Mouse (Mus musculus) midbrain, embryonic 11.5 days (tissue): ENCODE data around the gene Gm20431. TPM values are rescaled to one million over a fixed set of nuclear protein-coding genes. Genes with fewer than 3 reads are reported as not detected.
A peak's percentile ranks its signal among the peaks of the same experiment; 100 is the strongest.

Experiments used
- ATAC-seq: fragments of 200-750 bp; cut with Nextera tagmentation; 2 replicates; pipeline ENCODE4 v1.8.0; 2017; ENCODE audit warnings: moderate TSS enrichment, moderate library complexity; ENCODE audit not compliant: low FRiP score
- DNase-seq: peaks from one replicate; pipeline ENCODE4 v3.0.0; 2015; ENCODE audit warnings: low spot score; ENCODE audit errors: missing footprints
- H3K27ac ChIP-seq: fragments of 300-500 bp; sonication (generic); 2 replicates; pipeline ENCODE4 v1.5.1; 2014; ENCODE audit warnings: low read depth, low read length
- H3K27me3 ChIP-seq: fragments of 300-500 bp; sonication (generic); 2 replicates; pipeline ENCODE4 v1.6.1; 2014; ENCODE audit warnings: mild to moderate bottlenecking, low read length, moderate library complexity, mixed read lengths; ENCODE audit not compliant: control insufficient read depth, insufficient read depth
- H3K36me3 ChIP-seq: fragments of 300-500 bp; sonication (generic); 2 replicates; pipeline ENCODE4 v1.6.1; 2014; ENCODE audit warnings: mild to moderate bottlenecking, low read length, moderate library complexity, mixed read lengths; ENCODE audit not compliant: control insufficient read depth, insufficient read depth
- H3K4me1 ChIP-seq: fragments of 300-500 bp; sonication (generic); 2 replicates; pipeline ENCODE4 v1.6.1; 2014; ENCODE audit warnings: low read length; ENCODE audit not compliant: control insufficient read depth, insufficient read depth
- H3K4me2 ChIP-seq: fragments of 300-500 bp; sonication (generic); 2 replicates; pipeline ENCODE4 v1.6.1; 2014; ENCODE audit warnings: mild to moderate bottlenecking, moderate library complexity
- H3K4me3 ChIP-seq: fragments of 300-500 bp; sonication (generic); 2 replicates; pipeline ENCODE4 v1.5.1; 2014; ENCODE audit warnings: low read depth, low read length
- H3K9ac ChIP-seq: fragments of 300-500 bp; sonication (generic); 2 replicates; pipeline ENCODE4 v1.6.1; 2014; ENCODE audit warnings: low read length
- H3K9me3 ChIP-seq: fragments of 300-500 bp; sonication (generic); 2 replicates; pipeline ENCODE4 v1.6.1; 2016; ENCODE audit warnings: low read length; ENCODE audit not compliant: control insufficient read depth
- WGBS: fragments of 180-500 bp; shearing (Covaris S2); extraction: QIAGEN DNeasy Blood & Tissue Kit; methylation state at CpG from one replicate; pipeline ENCODE4 v1.1.7; 2014; 5-methylcytosine and 5-hydroxymethylcytosine counted together
- polyA plus RNA-seq: library from polyadenylated mRNA; unstranded; fragments of >200 nt; fragmentation: Nextera tagmentation; extraction: Ambion mirVana; gene quantifications from 2 replicates; pipeline ENCODE4 v1.2.1, GENCODE M21; 2014

The Gm20431 gene
- polyA plus RNA-seq, 1 experiment from 2014 or later = 5.9 TPM

DNA sequence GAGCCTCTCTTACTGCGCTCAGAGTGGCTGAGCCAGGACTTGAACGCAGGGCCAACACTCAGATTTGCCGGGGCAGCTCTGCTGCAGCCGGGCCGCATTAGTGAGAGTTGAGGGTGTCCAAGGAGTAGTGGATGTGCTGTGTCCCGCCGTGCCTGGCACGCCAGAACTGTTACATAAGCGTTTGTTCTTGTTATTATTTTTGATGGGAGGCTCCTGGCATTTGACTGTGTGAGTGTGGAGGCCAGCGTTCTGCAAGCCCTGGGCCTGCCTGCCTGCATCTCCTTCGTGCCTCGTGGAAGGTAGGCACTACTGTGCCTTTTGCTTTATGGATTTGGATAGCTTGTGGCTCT, 29.6 kb upstream of the Gm20431 start:
- DNase-seq = no peak
- Histone ChIP-seq H3K27ac (no peak overlapping the region), H3K4me2 (no peak overlapping the region), H3K36me3 (no peaks in the 10 kb centered on the region), H3K9me3 (no peaks in the 10 kb centered on the region; the same call in 1 of the 2 replicates), H3K4me1 (peaks cover 5% of the 10 kb centered on the region; the same call in 1 of the 2 replicates), H3K27me3 (peaks cover 36% of the 10 kb centered on the region), H3K9ac (no peak overlapping the region), H3K4me3 (no peak overlapping the region)
- no peak for ATAC-seq
- WGBS = 89% methylated on average over 12 of the region's 12 CpGs

DNA sequence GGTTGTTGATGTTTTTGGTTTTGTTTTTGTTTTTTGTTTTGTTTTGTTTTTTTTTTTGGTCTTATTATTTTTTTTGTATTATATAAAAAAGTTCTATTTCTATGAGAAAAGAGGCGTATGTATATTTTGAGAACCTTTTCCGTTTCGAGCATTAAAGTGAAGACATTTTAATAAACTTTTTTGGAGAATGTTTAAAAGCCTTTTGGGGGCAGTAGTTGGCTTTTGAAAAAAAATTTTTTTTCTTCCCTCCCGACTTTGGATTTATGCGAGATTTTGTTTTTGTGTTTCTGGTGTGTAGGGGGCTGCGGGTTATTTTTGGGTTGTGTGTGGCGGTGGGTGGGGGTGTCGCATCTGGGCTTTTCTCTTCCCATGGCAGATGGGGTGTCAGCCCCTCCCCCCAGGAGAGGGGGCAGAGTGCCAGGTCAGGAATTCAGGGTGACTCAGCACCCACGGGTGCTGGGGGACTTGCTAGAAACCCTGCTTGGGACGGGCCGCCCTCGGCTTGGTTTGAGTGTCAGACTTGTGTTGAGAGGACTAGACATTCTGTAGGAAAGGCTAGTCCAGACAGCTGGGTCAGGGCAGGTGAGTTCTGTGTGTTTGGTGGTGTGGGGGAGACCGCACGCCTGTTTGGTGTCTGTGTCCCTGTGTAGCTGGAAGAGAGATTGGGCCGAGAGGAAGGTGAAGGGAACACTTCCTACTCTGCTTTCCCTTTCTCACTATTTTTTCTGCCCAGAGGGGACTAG, 29.1 kb upstream of the Gm20431 start:
- no peaks in the 10 kb centered on the region for H3K36me3 ChIP-seq
- 65% methylated on average over 15 of the region's 15 CpGs for WGBS
- no peak overlapping the region for H3K27ac ChIP-seq
- H3K4me3 ChIP-seq = peak overlapping the region; percentile 55
- no peaks in the 10 kb centered on the region; the same call in 1 of the 2 replicates for H3K9me3 ChIP-seq
- DNase-seq (no peak), ATAC-seq (no peak)
- H3K27me3 ChIP-seq = peaks cover 38% of the 10 kb centered on the region
- peak overlapping the region; percentile 87 for H3K4me2 ChIP-seq
- H3K9ac ChIP-seq = no peak overlapping the region
- peaks cover 5% of the 10 kb centered on the region; the same call in 1 of the 2 replicates for H3K4me1 ChIP-seq

DNA sequence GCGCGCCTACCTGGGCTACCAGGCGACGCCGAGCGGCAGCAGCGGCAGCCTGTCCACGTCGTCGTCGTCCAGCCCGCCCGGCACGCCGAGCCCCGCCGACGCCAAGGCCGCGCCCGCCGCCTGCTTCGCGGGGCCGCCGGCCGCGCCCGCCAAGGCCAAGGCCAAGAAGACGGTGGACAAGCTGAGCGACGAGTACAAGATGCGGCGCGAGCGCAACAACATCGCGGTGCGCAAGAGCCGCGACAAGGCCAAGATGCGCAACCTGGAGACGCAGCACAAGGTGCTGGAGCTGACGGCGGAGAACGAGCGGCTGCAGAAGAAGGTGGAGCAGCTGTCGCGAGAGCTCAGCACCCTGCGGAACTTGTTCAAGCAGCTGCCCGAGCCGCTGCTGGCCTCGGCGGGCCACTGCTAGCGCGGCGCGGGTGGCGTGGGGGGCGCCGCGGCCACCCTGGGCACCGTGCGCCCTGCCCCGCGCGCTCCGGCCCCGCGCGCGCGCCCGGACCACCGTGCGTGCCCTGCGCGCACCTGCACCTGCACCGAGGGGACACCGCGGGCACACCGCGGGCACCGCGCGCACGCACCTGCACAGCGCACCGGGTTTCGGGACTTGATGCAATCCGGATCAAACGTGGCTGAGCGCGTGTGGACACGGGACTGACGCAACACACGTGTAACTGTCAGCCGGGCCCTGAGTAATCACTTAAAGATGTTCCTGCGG, 28.4 kb upstream of the Gm20431 start, which contains the start of gene Tmem189:
TSS of gene Tmem189 (minus strand) at position 322 of the 718 bp plus-strand sequence.
- H3K4me3 ChIP-seq = peak within 1 kb of the TSS; percentile 55
- DNase-seq (peak; percentile 94), ATAC-seq (peak; percentile 12; the same call in 1 of the 2 replicates)
- no peaks in the 10 kb centered on the region for H3K9me3 ChIP-seq
- H3K36me3 ChIP-seq = no peaks in the 10 kb centered on the region
- H3K4me2 ChIP-seq = peak within 1 kb of the TSS; percentile 87
- peak within 1 kb of the TSS; percentile 56 for H3K9ac ChIP-seq
- under 1% methylated on average over 97 of the region's 99 CpGs for WGBS
- H3K27me3 ChIP-seq = peaks cover 42% of the 10 kb centered on the region
- H3K27ac ChIP-seq = no peak within 1 kb of the TSS
- H3K4me1 ChIP-seq = peaks cover 5% of the 10 kb centered on the region; the same call in 1 of the 2 replicates

DNA sequence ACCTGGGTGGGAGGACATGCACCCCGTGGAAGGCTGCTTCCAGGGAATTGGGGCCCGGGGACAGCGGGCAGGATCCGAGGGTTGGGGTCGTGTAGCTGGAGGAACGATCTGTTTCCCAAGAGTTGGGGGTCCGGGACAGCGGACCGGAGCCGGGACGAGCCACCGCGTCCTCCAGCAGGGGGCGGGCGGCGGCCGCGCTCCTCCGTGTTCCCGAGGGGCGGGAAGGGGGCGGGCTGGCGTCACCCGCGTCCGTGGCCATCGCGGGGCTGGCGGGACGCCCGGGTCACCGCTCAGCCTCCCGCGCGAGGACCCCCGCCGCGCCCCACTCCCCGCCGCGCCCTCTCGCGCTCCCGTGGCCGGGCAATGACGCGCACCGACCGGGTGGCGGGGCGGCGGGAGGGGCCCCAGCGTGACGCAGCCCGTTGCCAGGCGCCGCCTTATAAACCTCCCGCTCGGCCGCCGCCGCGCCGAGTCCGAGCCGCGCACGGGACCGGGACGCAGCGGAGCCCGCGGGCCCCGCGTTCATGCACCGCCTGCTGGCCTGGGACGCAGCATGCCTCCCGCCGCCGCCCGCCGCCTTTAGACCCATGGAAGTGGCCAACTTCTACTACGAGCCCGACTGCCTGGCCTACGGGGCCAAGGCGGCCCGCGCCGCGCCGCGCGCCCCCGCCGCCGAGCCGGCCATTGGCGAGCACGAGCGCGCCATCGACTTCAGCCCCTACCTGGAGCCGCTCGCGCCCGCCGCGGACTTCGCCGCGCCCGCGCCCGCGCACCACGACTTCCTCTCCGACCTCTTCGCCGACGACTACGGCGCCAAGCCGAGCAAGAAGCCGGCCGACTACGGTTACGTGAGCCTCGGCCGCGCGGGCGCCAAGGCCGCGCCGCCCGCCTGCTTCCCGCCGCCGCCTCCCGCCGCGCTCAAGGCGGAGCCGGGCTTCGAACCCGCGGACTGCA, 27.5 kb upstream of the Gm20431 start, which contains the start of gene Cebpb:
TSS of gene Cebpb (plus strand) at position 418 of the 954 bp plus-strand sequence.
- Histone ChIP-seq H3K9ac (peak within 1 kb of the TSS; percentile 56), H3K27ac (no peak within 1 kb of the TSS), H3K4me3 (peak within 1 kb of the TSS; percentile 55), H3K4me2 (peak within 1 kb of the TSS; percentile 87), H3K27me3 (peaks cover 42% of the 10 kb centered on the region), H3K4me1 (peaks cover 5% of the 10 kb centered on the region; the same call in 1 of the 2 replicates), H3K9me3 (no peaks in the 10 kb centered on the region), H3K36me3 (no peaks in the 10 kb centered on the region)
- DNase-seq (peak; percentile 96), ATAC-seq (peak; percentile 71)
- WGBS = under 1% methylated on average over 112 of the region's 147 CpGs

- H3K27me3 ChIP-seq = peaks cover 42% of the 10 kb centered on the region
- 16% methylated on average over 12 of the region's 12 CpGs for WGBS
- no peaks in the 10 kb centered on the region for H3K36me3 ChIP-seq
Observed at GRCm38 (mm10) chr2:167688126-167688497, 26.8 kb upstream of the Gm20431 start.

DNA sequence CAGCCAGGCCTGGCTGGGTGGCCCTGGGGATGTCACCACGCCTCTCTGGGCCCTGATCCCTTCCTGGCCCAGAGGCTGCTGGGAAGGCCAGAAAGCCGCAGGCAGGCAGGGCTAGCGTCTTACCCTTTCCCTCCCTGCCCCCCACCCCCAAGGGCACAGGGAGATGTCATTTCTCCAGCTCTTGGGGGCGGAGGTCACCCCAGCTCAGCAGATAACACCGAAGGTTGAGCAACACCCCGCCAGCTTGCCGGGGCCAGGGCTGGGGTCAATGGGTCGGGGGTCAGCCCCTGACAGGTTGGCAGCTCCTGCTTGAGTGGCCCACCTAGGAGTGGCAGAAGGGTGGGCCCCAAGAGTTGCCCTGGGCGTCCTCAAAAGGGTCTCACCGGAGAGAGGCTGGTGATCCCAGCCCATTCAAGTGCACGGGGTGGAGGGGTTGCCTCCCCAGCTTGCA, 26.4 kb upstream of the Gm20431 start:
- no peak for DNase-seq

More at GRCm38 (mm10) chr2:167688126-167688497, 26.8 kb upstream of the Gm20431 start:
- Histone ChIP-seq H3K4me2 (peak overlapping the region; percentile 87), H3K9ac (no peak overlapping the region), H3K4me1 (peaks cover 5% of the 10 kb centered on the region; the same call in 1 of the 2 replicates), H3K27ac (no peak overlapping the region), H3K4me3 (peak overlapping the region; percentile 55), H3K9me3 (no peaks in the 10 kb centered on the region)
- peak; percentile 87 for DNase-seq
- ATAC-seq = peak; percentile 35

GRCm38 (mm10) chr2:167687250-167687586, 25.9 kb upstream of the Gm20431 start:
- Histone ChIP-seq H3K4me3 (no peak overlapping the region), H3K27me3 (peaks cover 42% of the 10 kb centered on the region), H3K9me3 (no peaks in the 10 kb centered on the region), H3K4me1 (peaks cover 5% of the 10 kb centered on the region; the same call in 1 of the 2 replicates), H3K36me3 (no peaks in the 10 kb centered on the region), H3K4me2 (no peak overlapping the region), H3K9ac (no peak overlapping the region), H3K27ac (no peak overlapping the region)
- ATAC-seq (no peak), DNase-seq (no peak)
- WGBS = 84% methylated on average over 4 of the region's 4 CpGs

More for the DNA sequence above, 26.4 kb upstream of the Gm20431 start:
- H3K4me3 ChIP-seq = no peak overlapping the region
- H3K27me3 ChIP-seq = peaks cover 42% of the 10 kb centered on the region
- H3K9ac ChIP-seq = no peak overlapping the region
- no peak overlapping the region for H3K27ac ChIP-seq
- H3K4me2 ChIP-seq = no peak overlapping the region
- no peak for ATAC-seq
- WGBS = 46% methylated on average over 11 of the region's 11 CpGs
- no peaks in the 10 kb centered on the region for H3K36me3 ChIP-seq
- peaks cover 5% of the 10 kb centered on the region; the same call in 1 of the 2 replicates for H3K4me1 ChIP-seq
- H3K9me3 ChIP-seq = no peaks in the 10 kb centered on the region

GRCm38 (mm10) chr2:167686382-167687249, 25.3 kb upstream of the Gm20431 start:
- no peak for DNase-seq
- Histone ChIP-seq H3K27me3 (peaks cover 42% of the 10 kb centered on the region), H3K36me3 (no peaks in the 10 kb centered on the region), H3K27ac (no peak overlapping the region), H3K4me1 (peaks cover 5% of the 10 kb centered on the region; the same call in 1 of the 2 replicates), H3K4me3 (no peak overlapping the region), H3K9ac (no peak overlapping the region), H3K4me2 (no peak overlapping the region), H3K9me3 (no peaks in the 10 kb centered on the region)
- ATAC-seq = no peak
- 85% methylated on average over 16 of the region's 16 CpGs for WGBS
